9 mouse cellular contexts compared by ENCODE assay signal in genomic region chr4:63186281-63186870, GRCm38 (mm10). TPM values are rescaled to one million over a fixed set of nuclear protein-coding genes. Genes with fewer than 3 reads are reported as not detected.
A peak's percentile ranks its signal among the peaks of the same experiment; 100 is the strongest.
DNase-seq lines count a peak whose midpoint lies in the region; ATAC-seq lines count a peak whose summit lies in the region.
"Had no signal": no experiment of that assay in that cellular context is flagged by ENCODE, and none has a peak within 500 bp of the region (broad histone marks: within the 10 kb centered on the region; RNA-seq: fewer than 3 reads in every experiment).

No protein-coding gene starts in this region.

- WGBS in heart, embryonic 11.5 days (ENCODE audit: insufficient replicate concordance): 41% methylated on average over 21 of the region's 21 CpGs
- 28% methylated on average over 21 of the region's 21 CpGs for WGBS in heart, embryonic 16.5 days
- 47% methylated on average over 21 of the region's 21 CpGs for WGBS in midbrain, embryonic 13.5 days

- peak overlapping the region; percentile 22 for H3K4me2 ChIP-seq in heart, embryonic 11.5 days
- H3K4me2 ChIP-seq in heart, embryonic 16.5 days (ENCODE audit: low read depth, low read length): peak overlapping the region; percentile 41
- H3K4me2 ChIP-seq in midbrain, embryonic 13.5 days (replicated peaks): no peak overlapping the region

- no peak for DNase-seq in heart, postnatal 36 days
- DNase-seq in liver: peak; percentile 34
- no peak for DNase-seq in cerebellum, postnatal 36 days
- DNase-seq in cerebellum, adult 18-20 months: no peak

- H3K4me3 ChIP-seq in heart, embryonic 11.5 days (ENCODE audit: low read depth, low read length): no peak overlapping the region
- H3K4me3 ChIP-seq in heart, embryonic 16.5 days (ENCODE audit: low read length): no peak overlapping the region
- no peak overlapping the region for H3K4me3 ChIP-seq in midbrain, embryonic 13.5 days (replicated peaks)

- H3K27me3 ChIP-seq in heart, embryonic 11.5 days (ENCODE audit: control insufficient read depth, insufficient read depth, low read length): no peaks in the 10 kb centered on the region
- no peaks in the 10 kb centered on the region; the same call in 1 of the 2 replicates for H3K27me3 ChIP-seq in heart, embryonic 16.5 days (ENCODE audit: control insufficient read depth, insufficient read depth, low read length)
- no peaks in the 10 kb centered on the region for H3K27me3 ChIP-seq in midbrain, embryonic 13.5 days

- H3K9me3 ChIP-seq in heart, embryonic 11.5 days (replicated peaks; ENCODE audit: control insufficient read depth, low read length): no peaks in the 10 kb centered on the region
- H3K9me3 ChIP-seq in heart, embryonic 16.5 days (replicated peaks; ENCODE audit: control insufficient read depth, low read length): no peaks in the 10 kb centered on the region
- H3K9me3 ChIP-seq in midbrain, embryonic 13.5 days: no peaks in the 10 kb centered on the region

- H3K27ac ChIP-seq in heart, embryonic 11.5 days (ENCODE audit: low read depth, low read length): 0 out of 2 replicates have a peak overlapping the region, but pooled peaks have one; percentile 15
- H3K27ac ChIP-seq in heart, embryonic 16.5 days (ENCODE audit: low read length): no peak overlapping the region
- H3K27ac ChIP-seq in midbrain, embryonic 13.5 days: no peak overlapping the region

- no peak for ATAC-seq in heart, embryonic 11.5 days (replicated peaks; ENCODE audit: insufficient number of reproducible peaks, low FRiP score, low TSS enrichment)
- peak; percentile 72 for ATAC-seq in heart, embryonic 16.5 days (replicated peaks; ENCODE audit: extremely low read depth, insufficient read depth, low FRiP score)
- peak; percentile 57 for ATAC-seq in midbrain, embryonic 13.5 days
- ATAC-seq in activated CD4-positive, CD25-positive, alpha-beta regulatory T cell, adult 4 months: no peak

- intact Hi-C loops in heart, postnatal 36 days (cut with DNase I): no loop called here

- peaks cover 15% of the 10 kb centered on the region for H3K4me1 ChIP-seq in heart, embryonic 11.5 days (ENCODE audit: control insufficient read depth, insufficient read depth, low read length)
- peaks cover 10% of the 10 kb centered on the region for H3K4me1 ChIP-seq in heart, embryonic 16.5 days (ENCODE audit: control insufficient read depth, insufficient read depth, low read length)
- H3K4me1 ChIP-seq in midbrain, embryonic 13.5 days (replicated peaks): no peaks in the 10 kb centered on the region

- no peak overlapping the region for H3K9ac ChIP-seq in heart, embryonic 11.5 days (ENCODE audit: low read depth, low read length)
- no peak overlapping the region for H3K9ac ChIP-seq in heart, embryonic 16.5 days (ENCODE audit: low read length)
- no peak overlapping the region for H3K9ac ChIP-seq in midbrain, embryonic 13.5 days (replicated peaks)

- H3K36me3 ChIP-seq in heart, embryonic 11.5 days (ENCODE audit: control insufficient read depth, insufficient read depth, low read length): no peaks in the 10 kb centered on the region
- H3K36me3 ChIP-seq in heart, embryonic 16.5 days (ENCODE audit: control insufficient read depth, insufficient read depth): no peaks in the 10 kb centered on the region
- H3K36me3 ChIP-seq in midbrain, embryonic 13.5 days: no peaks in the 10 kb centered on the region

RNA-seq across cellular contexts. Expression of gene Kif12, which starts 14.4 kb away (rescaled TPM):
- polyA plus RNA-seq in heart, embryonic 11.5 days (2014; fragmentation: Nextera tagmentation; extraction: Ambion mirVana): 0.11 TPM in 1 of 2 replicates, not detected in the other
- not detected for total RNA-seq in heart, postnatal 36 days (2021)
- polyA plus RNA-seq in heart, embryonic 16.5 days (2015; fragmentation: Nextera tagmentation; extraction: Ambion mirVana): 0.11 and 0.44 TPM in 2 replicates
- polyA plus RNA-seq in midbrain, embryonic 13.5 days (2015; fragmentation: Nextera tagmentation; extraction: Ambion mirVana): 0.23 TPM in 1 of 2 replicates, not detected in the other
- not detected for polyA plus RNA-seq in activated CD4-positive, CD25-positive, alpha-beta regulatory T cell, adult 4 months (2017; shearing (Covaris generic))
- total RNA-seq: layer of hippocampus, postnatal 36 days had no signal

RNA-seq across cellular contexts. Expression of gene Col27a1, which starts 27.4 kb away (rescaled TPM):
- polyA plus RNA-seq in heart, embryonic 11.5 days (2014; fragmentation: Nextera tagmentation; extraction: Ambion mirVana): 3.3 and 3.4 TPM in 2 replicates
- total RNA-seq in heart, postnatal 36 days (2021): 1 to 10 TPM; 1.1 to 1.4 TPM
- 3.0 and 4.5 TPM in 2 replicates for polyA plus RNA-seq in heart, embryonic 16.5 days (2015; fragmentation: Nextera tagmentation; extraction: Ambion mirVana)
- polyA plus RNA-seq in midbrain, embryonic 13.5 days (2015; fragmentation: Nextera tagmentation; extraction: Ambion mirVana): 1.3 and 2.1 TPM in 2 replicates
- polyA plus RNA-seq in activated CD4-positive, CD25-positive, alpha-beta regulatory T cell, adult 4 months (2017; shearing (Covaris generic)): under 1 TPM; 0.45 to 0.60 TPM

RNA-seq across cellular contexts. Expression of gene Ambp, which starts 31.8 kb away (rescaled TPM):
- polyA plus RNA-seq in heart, embryonic 11.5 days (2014; fragmentation: Nextera tagmentation; extraction: Ambion mirVana): 2.4 and 11.6 TPM in 2 replicates
- not detected for total RNA-seq in heart, postnatal 36 days (2021)
- 1.5 TPM in 2 replicates for polyA plus RNA-seq in heart, embryonic 16.5 days (2015; fragmentation: Nextera tagmentation; extraction: Ambion mirVana)
- polyA plus RNA-seq in midbrain, embryonic 13.5 days (2015; fragmentation: Nextera tagmentation; extraction: Ambion mirVana): 1.4 TPM in 1 of 2 replicates, not detected in the other
- polyA plus RNA-seq in activated CD4-positive, CD25-positive, alpha-beta regulatory T cell, adult 4 months (2017; shearing (Covaris generic)): not detected
- total RNA-seq: layer of hippocampus, postnatal 36 days had no signal

Comparison
In these comparisons a context has a peak if more than half of its experiments do, and no peak if none do; other contexts are left out.
1. ATAC-seq: peak in heart, embryonic 16.5 days (single experiment) and midbrain, embryonic 13.5 days (single experiment); none in heart, embryonic 11.5 days (single experiment) and activated CD4-positive, CD25-positive, alpha-beta regulatory T cell, adult 4 months (single experiment).